Mouse (Mus musculus) liver, adult 10 weeks (tissue): ENCODE measurements around the gene Eif4g2. TPM values are rescaled to one million over a fixed set of nuclear protein-coding genes. Genes with fewer than 3 reads are reported as not detected.

Experiments used
- polyA plus RNA-seq: library from polyadenylated mRNA; stranded (reverse); fragments of 350-450 nt; fragmentation: Illumina TruSeq; extraction: RNeasy Lipid Tissue Mini Kit (QIAGEN cat#74804); gene quantifications from one replicate; pipeline ENCODE4 v1.2.3, GENCODE M21; 2014; ENCODE audit warnings: low read depth, low replicate concordance

The Eif4g2 gene
- polyA plus RNA-seq, result 869 TPM

DNA sequence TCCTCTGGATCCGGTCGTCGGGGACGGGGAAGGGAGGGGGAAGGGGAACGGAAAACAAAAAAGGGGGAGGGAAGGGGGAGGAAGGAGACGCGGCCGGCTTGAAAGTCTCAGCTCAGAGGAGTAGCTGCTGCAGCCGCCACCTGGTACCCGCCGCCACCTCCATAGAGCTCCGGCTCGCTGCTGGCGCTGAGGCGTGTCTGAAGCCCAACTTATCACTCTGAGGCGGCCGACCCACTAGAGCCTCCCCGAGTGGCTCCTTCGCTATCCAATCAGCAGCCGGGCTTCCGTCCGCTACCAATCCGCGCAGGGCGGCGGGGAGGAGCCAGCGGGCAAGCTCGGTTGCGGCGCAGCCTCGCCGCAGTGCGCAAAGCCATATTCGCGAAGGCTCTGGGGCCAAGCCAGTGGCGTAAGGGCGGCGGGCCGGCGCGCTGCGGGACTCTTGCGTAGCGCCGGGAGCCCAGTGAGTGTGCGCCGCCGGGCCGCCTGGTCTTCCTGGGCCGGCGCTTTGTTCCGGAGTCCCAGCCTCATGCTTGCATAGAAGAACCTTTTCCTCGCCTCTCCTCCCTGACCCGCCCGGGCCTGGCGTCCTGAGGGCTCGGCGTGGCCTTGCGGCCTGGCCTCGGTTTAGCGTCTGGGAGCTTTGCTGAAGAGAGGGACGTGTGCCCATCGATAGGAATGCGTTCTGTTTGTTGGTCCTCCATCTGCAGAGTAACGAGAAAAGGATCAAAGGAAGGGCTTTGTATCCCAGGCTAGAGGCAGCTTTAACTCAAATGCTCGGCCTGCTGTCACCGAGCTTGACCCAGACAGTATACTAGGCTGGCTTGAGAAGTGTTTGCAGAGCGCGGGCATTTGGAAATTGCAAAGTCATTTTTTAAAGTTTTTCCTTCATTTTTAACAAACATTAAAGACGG lies at the start of gene Eif4g2:
Gene Eif4g2, minus strand, starts transcription at position 209 of the 911 bp plus-strand sequence.

DNA sequence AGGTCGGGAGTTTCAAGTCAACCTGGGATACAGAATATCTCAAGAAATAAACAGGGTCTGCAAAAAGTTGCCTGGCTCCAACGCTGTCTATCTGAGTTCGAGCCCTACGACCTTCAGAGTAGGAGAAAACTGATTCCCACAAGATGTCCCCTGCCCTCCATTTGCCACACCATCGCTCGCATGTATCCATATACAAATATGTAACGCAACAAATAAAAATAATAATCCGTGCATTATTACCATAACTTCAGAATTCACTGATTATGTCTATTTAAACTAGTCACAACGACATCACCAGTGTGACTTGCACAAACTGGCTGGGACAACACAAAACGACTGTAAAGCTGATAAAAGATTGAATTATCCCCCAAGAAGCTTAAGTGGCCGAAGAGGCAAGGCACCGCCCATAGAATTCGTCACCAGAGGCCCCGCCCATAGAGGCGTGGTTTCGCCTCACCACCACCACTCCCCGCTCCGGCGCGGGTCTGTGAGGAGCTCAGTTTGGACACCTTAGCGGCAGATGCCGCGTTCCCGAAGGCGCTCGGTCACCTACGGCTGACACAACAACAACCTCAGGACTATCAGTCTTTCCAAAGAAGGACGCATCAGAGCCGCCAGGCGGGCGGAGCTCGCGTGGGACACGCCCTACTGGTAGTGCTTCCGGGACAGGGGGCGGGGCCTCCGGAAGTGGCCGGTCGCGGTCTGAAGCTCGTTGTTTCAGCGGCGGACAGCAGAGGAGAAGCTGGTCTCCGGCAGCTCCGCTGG lies 54.4 kb downstream of the Eif4g2 start, which contains the start of gene Ctr9:
Gene Ctr9, plus strand, starts transcription at position 671 of the 765 bp plus-strand sequence.

Other genes starting within 250 kb of the Eif4g2 start
- gene Rnf141, start 238.6 kb downstream of the Eif4g2 start, polyA plus RNA-seq, result 75.4 TPM
- gene Lyve1, start 219.8 kb downstream of the Eif4g2 start, polyA plus RNA-seq, result 5.6 TPM
- gene Mrvi1, start 100.6 kb downstream of the Eif4g2 start, polyA plus RNA-seq, result 0.61 TPM
- gene Ctr9, start 54.1 kb downstream of the Eif4g2 start, polyA plus RNA-seq, result 8.1 TPM